Mouse (Mus musculus) CH12.LX (cell line): ENCODE data around the gene Lamb2. TPM values are rescaled to one million over a fixed set of nuclear protein-coding genes. Genes with fewer than 3 reads are reported as not detected.

Experiments used
- DNase-seq: peaks from one replicate; pipeline ENCODE4 v3.0.0-alpha.2; 2013; ENCODE audit errors: extremely low read depth
- H3K27ac ChIP-seq: 2 replicates; pipeline ENCODE4 v1.5.1; 2012; ENCODE audit warnings: low read depth, mild to moderate bottlenecking, control low read depth, moderate library complexity; ENCODE audit not compliant: insufficient read depth
- H3K27me3 ChIP-seq: replicated peaks from 2 replicates; pipeline ENCODE3; 2012; ENCODE audit warnings: inconsistent platforms
- H3K36me3 ChIP-seq, 2 experiments: replicated peaks in 1 of 2; 2 replicates each; pipeline versions ENCODE3 to v1.6.1; 2012; ENCODE audit warnings: inconsistent platforms in 1 of 2, low read length in 1 of 2, mild to moderate bottlenecking in 1 of 2, mixed read lengths in 1 of 2, moderate library complexity in 1 of 2; ENCODE audit not compliant: control insufficient read depth in 1 of 2, insufficient read depth in 1 of 2
- H3K4me1 ChIP-seq, 2 experiments: 2 replicates each; pipeline ENCODE4 v1.6.1; 2012; ENCODE audit warnings: inconsistent platforms in 1 of 2, moderate library complexity in 1 of 2; ENCODE audit not compliant: insufficient read depth in 2 of 2, control insufficient read depth in 1 of 2
- H3K4me2 ChIP-seq: 2 replicates; pipeline ENCODE4 v1.6.1; 2012; ENCODE audit warnings: low read depth, mild to moderate bottlenecking, control low read depth; ENCODE audit not compliant: poor library complexity, insufficient read depth, severe bottlenecking
- H3K4me3 ChIP-seq, 3 experiments: fragments of 150-350 bp in 1 of 3; sonication (generic) in 1 of 3; replicated peaks in 1 of 3; 2 replicates each; pipeline versions ENCODE3 to v1.5.1; 2011 to 2012; ENCODE audit warnings: low read depth in 2 of 3, low read length in 2 of 3, mild to moderate bottlenecking in 2 of 3, moderate library complexity in 2 of 3, control low read depth in 1 of 3, improper control_type of control experiment in 1 of 3, inconsistent platforms in 1 of 3, mixed read lengths in 1 of 3; ENCODE audit not compliant: poor library complexity in 1 of 3
- H3K79me2 ChIP-seq: replicated peaks from 2 replicates; pipeline ENCODE4 v1.6.1; 2012; ENCODE audit warnings: mild to moderate bottlenecking, moderate library complexity; ENCODE audit not compliant: control insufficient read depth, poor library complexity, insufficient read depth, severe bottlenecking; ENCODE audit errors: extremely low read depth
- H3K9ac ChIP-seq: 2 replicates; pipeline ENCODE4 v1.6.1; 2012; ENCODE audit warnings: low read depth, mild to moderate bottlenecking, control low read depth, moderate library complexity; ENCODE audit not compliant: insufficient read depth
- H3K9me3 ChIP-seq: replicated peaks from 2 replicates; pipeline ENCODE3; 2012; ENCODE audit warnings: low read length, inconsistent platforms, mixed read lengths
- BHLHE40 ChIP-seq: IDR thresholded peaks from 2 replicates; pipeline ENCODE4 v1.6.1; 2011; ENCODE audit warnings: mild to moderate bottlenecking, low read depth, low read length, improper control_type of control experiment
- CHD2 ChIP-seq: IDR thresholded peaks from 2 replicates; pipeline ENCODE4 v1.6.1; 2011; ENCODE audit warnings: low read length, improper control_type of control experiment
- ELF1 ChIP-seq: IDR thresholded peaks from 2 replicates; pipeline ENCODE4 v1.6.1; 2014; ENCODE audit warnings: low read depth, mild to moderate bottlenecking, inconsistent platforms, low read length, improper control_type of control experiment
- EP300 ChIP-seq: IDR thresholded peaks from 2 replicates; pipeline ENCODE4 v1.6.1; 2011; ENCODE audit warnings: low read length, improper control_type of control experiment
- ETS1 ChIP-seq: conservative IDR thresholded peaks from 2 replicates; pipeline ENCODE4 v1.6.1; 2012; ENCODE audit warnings: low read depth, mild to moderate bottlenecking, inconsistent platforms, low read length, improper control_type of control experiment, moderate library complexity
- GABPA ChIP-seq: IDR thresholded peaks from 2 replicates; pipeline ENCODE4 v1.6.1; 2012; ENCODE audit warnings: low read depth, low read length, improper control_type of control experiment, inconsistent platforms; ENCODE audit not compliant: insufficient replicate concordance
- JUN ChIP-seq: IDR thresholded peaks from 2 replicates; pipeline ENCODE4 v1.6.1; 2011; ENCODE audit warnings: low read depth, mild to moderate bottlenecking, low read length, improper control_type of control experiment, moderate library complexity; ENCODE audit not compliant: insufficient read depth
- JUND ChIP-seq: conservative IDR thresholded peaks from 2 replicates; pipeline ENCODE4 v1.6.1; 2011; ENCODE audit warnings: low read depth, low read length, improper control_type of control experiment
- KAT2A ChIP-seq: IDR thresholded peaks from 2 replicates; pipeline ENCODE4 v1.6.1; 2012; ENCODE audit warnings: low read length, improper control_type of control experiment, inconsistent platforms; ENCODE audit not compliant: insufficient replicate concordance
- MAZ ChIP-seq: IDR thresholded peaks from 2 replicates; pipeline ENCODE4 v1.6.1; 2012; ENCODE audit warnings: low read depth, mild to moderate bottlenecking, inconsistent platforms, low read length, improper control_type of control experiment, moderate library complexity
- MEF2A ChIP-seq: IDR thresholded peaks from 2 replicates; pipeline ENCODE4 v1.6.1; 2014; ENCODE audit warnings: low read depth, mild to moderate bottlenecking, inconsistent platforms, low read length, improper control_type of control experiment, borderline replicate concordance
- MYC ChIP-seq: IDR thresholded peaks from 2 replicates; pipeline ENCODE4 v1.6.1; 2011; ENCODE audit warnings: low read depth, mild to moderate bottlenecking, improper control_type of control experiment, low read length
- NELFE ChIP-seq: IDR thresholded peaks from 2 replicates; pipeline ENCODE4 v1.6.1; 2011; ENCODE audit warnings: low read depth, low read length, improper control_type of control experiment
- NRF1 ChIP-seq: IDR thresholded peaks from 2 replicates; pipeline ENCODE4 v1.6.1; 2014; ENCODE audit warnings: low read depth, mild to moderate bottlenecking, inconsistent platforms, low read length, improper control_type of control experiment, moderate library complexity
- PAX5 ChIP-seq: IDR thresholded peaks from 2 replicates; pipeline ENCODE4 v1.6.1; 2012; ENCODE audit warnings: low read length, inconsistent platforms, mixed read lengths
- TCF12 ChIP-seq: IDR thresholded peaks from 2 replicates; pipeline ENCODE4 v1.6.1; 2014; ENCODE audit warnings: low read depth, mild to moderate bottlenecking, inconsistent platforms, low read length, improper control_type of control experiment
- UBTF ChIP-seq: IDR thresholded peaks from 2 replicates; pipeline ENCODE4 v1.6.1; 2012; ENCODE audit warnings: low read depth, mild to moderate bottlenecking, inconsistent platforms, low read length, improper control_type of control experiment, moderate library complexity
- USF1 ChIP-seq: IDR thresholded peaks from 2 replicates; pipeline ENCODE4 v1.6.1; 2014; ENCODE audit warnings: low read depth, mild to moderate bottlenecking, inconsistent platforms, low read length, improper control_type of control experiment
- ZC3H11A ChIP-seq: IDR thresholded peaks from 2 replicates; pipeline ENCODE4 v1.6.1; 2012; ENCODE audit warnings: low read depth, mild to moderate bottlenecking, inconsistent platforms, low read length, improper control_type of control experiment
- ZKSCAN1 ChIP-seq: IDR thresholded peaks from 2 replicates; pipeline ENCODE4 v1.6.1; 2012; ENCODE audit warnings: low read depth, inconsistent platforms, low read length, improper control_type of control experiment, borderline replicate concordance
- dilution Hi-C: fragments of 300-500 bp; cut with MboI; formaldehyde crosslinking; loops from 2 replicates; pipeline ENCODE4 v1.14.3; 2020; ENCODE audit warnings: low sequenced_read_pairs; ENCODE audit not compliant: extremely low pct_unique_long_range_greater_than_20kb, extremely low pct_ligation_motif_present
- in situ Hi-C: fragments of 300-500 bp; cut with MboI; formaldehyde crosslinking; loops from 3 replicates; pipeline ENCODE4 v1.14.3; 2019; ENCODE audit warnings: low sequenced_read_pairs, low pct_ligation_motif_present, low pct_unique_long_range_greater_than_20kb, mixed read lengths
- polyA plus RNA-seq: library from polyadenylated mRNA; unstranded; fragments of >175 nt; gene quantifications from 2 replicates; pipeline ENCODE4 v1.2.1, GENCODE M21; 2012; ENCODE audit warnings: low read depth; ENCODE audit not compliant: insufficient read length
- total RNA-seq, 2 experiments: library from RNA; depleted of rRNA; stranded (reverse); fragments of 300-350 nt in 1 of 2; fragments of >200 nt in 1 of 2; gene quantifications; 2 replicates each; pipeline ENCODE4 v1.2.3; 2012 to 2014

Gene Lamb2
- total and polyA plus RNA-seq, 3 experiments = 0.17 to 0.89 TPM; not detected in 1

DNA sequence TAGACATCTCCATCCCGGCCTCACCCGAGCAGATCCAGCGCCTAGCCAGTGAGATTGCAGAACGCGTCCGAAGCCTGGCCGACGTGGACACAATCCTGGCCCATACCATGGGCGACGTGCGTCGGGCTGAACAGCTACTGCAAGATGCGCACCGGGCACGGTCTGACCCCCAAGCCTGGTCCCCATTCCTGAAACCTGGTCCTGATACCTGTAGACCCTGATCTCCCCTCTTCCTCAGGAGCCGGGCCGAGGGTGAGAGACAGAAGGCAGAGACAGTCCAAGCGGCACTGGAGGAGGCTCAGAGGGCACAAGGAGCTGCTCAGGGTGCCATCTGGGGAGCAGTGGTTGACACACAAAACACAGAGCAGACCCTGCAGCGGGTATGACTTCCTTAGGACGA lies 9.7 kb downstream of the Lamb2 start:
- Histone ChIP-seq H3K4me2 (no peak overlapping the region), H3K27me3 (peaks cover 6% of the 10 kb centered on the region), H3K36me3 (peaks cover 17 to 24% of the 10 kb centered on the region in 2 experiments), H3K4me1 (peaks cover 11 to 31% of the 10 kb centered on the region in 2 experiments), H3K9ac (no peak overlapping the region), H3K79me2 (peaks cover 24% of the 10 kb centered on the region), H3K9me3 (no peaks in the 10 kb centered on the region), H3K27ac (no peak overlapping the region), H3K4me3 (no peak overlapping the region)
- TF ChIP-seq JUND (no peak), ELF1 (no peak), EP300 (no peak), ZKSCAN1 (no peak), MEF2A (no peak), JUN (no peak), GABPA (no peak), CHD2 (no peak), PAX5 (no peak), ZC3H11A (no peak), BHLHE40 (no peak), NELFE (no peak), USF1 (no peak), TCF12 (no peak)
- no peak for DNase-seq
- in situ Hi-C loops (no loop called here), dilution Hi-C loops (no loop called here)

DNA sequence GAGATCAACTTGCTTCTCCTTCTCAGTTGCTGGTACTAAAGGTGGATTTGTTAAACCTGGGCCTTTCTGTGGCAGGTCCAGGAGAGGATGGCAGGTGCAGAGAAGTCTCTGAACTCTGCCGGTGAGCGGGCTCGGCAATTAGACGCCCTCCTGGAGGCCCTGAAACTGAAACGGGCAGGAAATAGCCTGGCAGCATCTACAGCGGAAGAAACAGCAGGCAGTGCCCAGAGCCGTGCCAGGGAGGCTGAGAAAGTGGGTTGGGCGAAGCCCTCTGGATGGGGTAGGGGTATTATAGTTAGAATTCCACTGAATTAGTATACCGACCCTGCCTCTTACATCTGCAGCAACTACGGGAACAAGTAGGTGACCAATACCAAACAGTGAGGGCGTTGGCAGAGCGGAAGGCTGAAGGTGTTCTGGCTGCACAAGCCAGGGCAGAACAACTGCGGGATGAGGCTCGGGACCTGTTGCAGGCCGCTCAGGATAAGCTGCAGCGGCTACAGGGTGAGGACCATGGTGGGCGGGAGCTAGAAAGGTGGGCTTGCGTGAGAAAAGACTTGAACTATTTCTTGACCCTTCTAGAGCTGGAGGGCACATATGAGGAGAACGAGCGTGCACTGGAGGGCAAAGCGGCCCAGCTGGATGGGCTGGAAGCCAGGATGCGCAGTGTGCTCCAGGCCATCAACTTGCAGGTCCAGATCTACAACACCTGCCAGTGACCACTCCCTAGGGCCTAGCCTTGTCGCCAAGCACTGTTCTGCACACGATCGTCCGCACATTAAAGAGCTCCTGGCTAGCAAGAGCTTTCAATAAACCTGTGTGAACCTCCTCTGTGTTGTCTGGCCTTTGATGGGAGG lies 10.4 kb downstream of the Lamb2 start:
- H3K27me3 ChIP-seq = peaks cover 6% of the 10 kb centered on the region
- TF ChIP-seq USF1 = no peak
- TF ChIP-seq PAX5 = no peak
- no peak for TF ChIP-seq ZKSCAN1
- TF ChIP-seq KAT2A = no peak
- 0 out of 2 replicates have a peak, but pooled peaks have one; percentile 8 for TF ChIP-seq ELF1
- no peak for TF ChIP-seq NRF1
- TF ChIP-seq MYC = no peak
- TF ChIP-seq JUN = no peak
- no peak for TF ChIP-seq UBTF
- TF ChIP-seq MAZ = no peak
- TF ChIP-seq BHLHE40 = no peak
- 0 out of 2 replicates have a peak, but pooled peaks have one; percentile 6 for TF ChIP-seq NELFE
- no peak for TF ChIP-seq ETS1
- H3K4me3 ChIP-seq = peak overlapping the region; percentile 58 to 94 (median 93)
- H3K4me2 ChIP-seq = peak overlapping the region; percentile 29
- dilution Hi-C loops = no loop called here
- H3K36me3 ChIP-seq = peaks cover 24 to 31% of the 10 kb centered on the region in 2 experiments
- peaks cover 11 to 31% of the 10 kb centered on the region in 2 experiments for H3K4me1 ChIP-seq
- peak overlapping the region; percentile 39 for H3K9ac ChIP-seq
- H3K27ac ChIP-seq = peak overlapping the region; percentile 65
- in situ Hi-C loops = no loop called here
- no peak for DNase-seq
- no peaks in the 10 kb centered on the region for H3K9me3 ChIP-seq
- H3K79me2 ChIP-seq = peaks cover 24% of the 10 kb centered on the region
